Mouse (Mus musculus) neural tube, embryonic 11.5 days (tissue): ENCODE results near the gene Aplf. TPM values are rescaled to one million over a fixed set of nuclear protein-coding genes. Genes with fewer than 3 reads are reported as not detected.

ENCODE experiments used
- ATAC-seq: fragments of 200-750 bp; cut with Nextera tagmentation; 2 replicates; pipeline ENCODE4 v1.8.0; 2017; ENCODE audit warnings: moderate number of reproducible peaks, mild to moderate bottlenecking, moderate TSS enrichment, moderate library complexity; ENCODE audit not compliant: insufficient read depth, low FRiP score, low TSS enrichment
- DNase-seq: peaks from one replicate; pipeline ENCODE4 v3.0.0-alpha.2; 2015; ENCODE audit warnings: low spot score
- H3K27ac ChIP-seq: fragments of 300-500 bp; sonication (generic); 2 replicates; pipeline ENCODE4 v1.5.1; 2014; ENCODE audit warnings: low read depth, mild to moderate bottlenecking, low read length
- H3K27me3 ChIP-seq: fragments of 300-500 bp; sonication (generic); 2 replicates; pipeline ENCODE4 v1.6.1; 2014; ENCODE audit warnings: mild to moderate bottlenecking, low read length, mixed read lengths; ENCODE audit not compliant: control insufficient read depth, insufficient read depth
- H3K36me3 ChIP-seq: fragments of 300-500 bp; sonication (generic); 2 replicates; pipeline ENCODE4 v1.6.1; 2014; ENCODE audit warnings: mild to moderate bottlenecking, low read length, moderate library complexity, mixed read lengths; ENCODE audit not compliant: control insufficient read depth, insufficient read depth
- H3K4me1 ChIP-seq: fragments of 300-500 bp; sonication (generic); 2 replicates; pipeline ENCODE4 v1.6.1; 2014; ENCODE audit warnings: low read length, mixed read lengths; ENCODE audit not compliant: control insufficient read depth, insufficient read depth
- H3K4me2 ChIP-seq: fragments of 300-500 bp; sonication (generic); 2 replicates; pipeline ENCODE4 v1.6.1; 2014; ENCODE audit warnings: low read depth, mild to moderate bottlenecking, moderate library complexity
- H3K4me3 ChIP-seq: fragments of 300-500 bp; sonication (generic); 2 replicates; pipeline ENCODE4 v1.5.1; 2014; ENCODE audit warnings: low read depth, low read length
- H3K9ac ChIP-seq: fragments of 300-500 bp; sonication (generic); 2 replicates; pipeline ENCODE4 v1.6.1; 2014; ENCODE audit warnings: mild to moderate bottlenecking, low read length
- H3K9me3 ChIP-seq: fragments of 300-500 bp; sonication (generic); 2 replicates; pipeline ENCODE4 v1.6.1; 2016; ENCODE audit warnings: low read length; ENCODE audit not compliant: control insufficient read depth
- WGBS: fragments of 180-500 bp; shearing (Covaris S2); extraction: QIAGEN DNeasy Blood & Tissue Kit; methylation state at CpG from one replicate; pipeline ENCODE4 v1.1.7; 2014; 5-methylcytosine and 5-hydroxymethylcytosine counted together
- polyA plus RNA-seq: library from polyadenylated mRNA; unstranded; fragments of >200 nt; fragmentation: Nextera tagmentation; extraction: Ambion mirVana; gene quantifications from 2 replicates; pipeline ENCODE4 v1.2.1, GENCODE M21; 2014

The Aplf gene
- polyA plus RNA-seq, 1 experiment from 2014 or later: 14.9 TPM

DNA sequence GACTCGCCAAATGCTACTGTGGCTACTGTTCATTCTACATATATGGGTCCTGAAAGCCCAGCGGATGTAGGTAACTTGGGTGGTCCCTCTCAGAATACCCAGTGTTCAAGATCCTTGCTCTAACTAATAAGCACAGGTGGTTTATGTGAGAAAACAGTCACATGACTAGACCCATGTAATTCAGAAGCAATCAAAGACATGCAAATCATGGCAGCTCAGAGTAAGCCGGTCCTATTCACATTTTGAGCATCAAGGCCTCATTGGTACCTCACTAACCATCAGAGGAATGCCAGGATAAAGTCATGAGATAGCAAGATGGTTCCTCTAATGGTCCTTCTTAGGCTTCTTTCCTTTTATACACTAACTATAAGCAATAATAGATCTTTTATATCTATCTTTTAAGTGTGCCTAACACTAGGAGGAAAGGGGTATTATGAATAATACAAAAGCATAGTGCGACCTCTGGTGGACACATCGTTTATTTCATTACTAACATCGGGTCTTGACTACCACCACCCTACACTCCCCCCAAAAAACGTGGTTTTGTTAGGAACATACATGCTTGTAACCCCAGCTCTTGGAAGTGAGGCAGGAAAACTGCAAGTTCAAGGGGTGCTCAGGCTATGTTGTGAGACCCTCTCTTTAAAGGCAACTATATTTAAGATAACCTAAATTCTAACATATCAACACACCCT lies 2.0 kb downstream of the Aplf start:
- Histone ChIP-seq H3K27ac (no peak overlapping the region), H3K9ac (no peak overlapping the region), H3K4me2 (no peak overlapping the region), H3K36me3 (no peaks in the 10 kb centered on the region), H3K4me3 (no peak overlapping the region), H3K27me3 (no peaks in the 10 kb centered on the region), H3K4me1 (no peaks in the 10 kb centered on the region), H3K9me3 (no peaks in the 10 kb centered on the region)
- WGBS: 39% methylated on average over 7 of the region's 7 CpGs
- DNase-seq (peak; percentile 57), ATAC-seq (no peak)

GRCm38 (mm10) chr6:87668733-87669132 lies 3.3 kb downstream of the Aplf start:
- 86% methylated on average over 3 of the region's 3 CpGs for WGBS
- Histone ChIP-seq H3K4me2 (no peak overlapping the region), H3K9me3 (no peaks in the 10 kb centered on the region), H3K4me3 (no peak overlapping the region), H3K27me3 (no peaks in the 10 kb centered on the region), H3K36me3 (no peaks in the 10 kb centered on the region), H3K9ac (no peak overlapping the region), H3K27ac (no peak overlapping the region), H3K4me1 (no peaks in the 10 kb centered on the region)
- ATAC-seq (no peak), DNase-seq (no peak)

DNA sequence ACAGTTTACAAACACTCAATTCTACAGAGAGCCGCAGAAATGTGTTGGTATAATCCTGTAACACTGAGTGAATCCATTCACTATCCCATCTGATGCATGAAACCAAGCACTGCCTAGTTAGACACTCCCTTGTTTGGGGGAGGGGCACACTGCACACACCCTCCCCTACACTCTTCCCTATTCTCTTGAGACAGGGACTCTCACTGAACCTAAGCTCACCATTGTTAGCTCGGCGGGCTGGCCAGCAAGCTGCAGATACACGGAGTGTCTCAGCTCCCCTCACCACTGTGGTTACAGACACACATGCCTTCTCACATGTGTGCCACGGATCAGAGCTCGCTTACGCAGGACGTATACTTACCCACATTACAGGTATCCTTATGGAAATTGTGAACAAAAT lies 4.2 kb downstream of the Aplf start:
- H3K4me2 ChIP-seq: no peak overlapping the region
- no peak overlapping the region for H3K9ac ChIP-seq
- no peak for DNase-seq
- H3K4me3 ChIP-seq: no peak overlapping the region
- WGBS: 83% methylated on average over 8 of the region's 8 CpGs
- no peaks in the 10 kb centered on the region for H3K9me3 ChIP-seq
- ATAC-seq: no peak
- no peaks in the 10 kb centered on the region for H3K36me3 ChIP-seq
- no peaks in the 10 kb centered on the region for H3K27me3 ChIP-seq
- H3K4me1 ChIP-seq: no peaks in the 10 kb centered on the region
- H3K27ac ChIP-seq: no peak overlapping the region

- H3K4me3 ChIP-seq: no peak overlapping the region
- DNase-seq (no peak), ATAC-seq (no peak)
- H3K9me3 ChIP-seq: no peaks in the 10 kb centered on the region
- no peak overlapping the region for H3K4me2 ChIP-seq
- H3K27ac ChIP-seq: no peak overlapping the region
- H3K27me3 ChIP-seq: no peaks in the 10 kb centered on the region
- no peak overlapping the region for H3K9ac ChIP-seq
- WGBS: 92% methylated on average over 9 of the region's 9 CpGs
- no peaks in the 10 kb centered on the region for H3K36me3 ChIP-seq
- no peaks in the 10 kb centered on the region for H3K4me1 ChIP-seq
Measured at GRCm38 (mm10) chr6:87663445-87663844, 8.5 kb downstream of the Aplf start.

DNA sequence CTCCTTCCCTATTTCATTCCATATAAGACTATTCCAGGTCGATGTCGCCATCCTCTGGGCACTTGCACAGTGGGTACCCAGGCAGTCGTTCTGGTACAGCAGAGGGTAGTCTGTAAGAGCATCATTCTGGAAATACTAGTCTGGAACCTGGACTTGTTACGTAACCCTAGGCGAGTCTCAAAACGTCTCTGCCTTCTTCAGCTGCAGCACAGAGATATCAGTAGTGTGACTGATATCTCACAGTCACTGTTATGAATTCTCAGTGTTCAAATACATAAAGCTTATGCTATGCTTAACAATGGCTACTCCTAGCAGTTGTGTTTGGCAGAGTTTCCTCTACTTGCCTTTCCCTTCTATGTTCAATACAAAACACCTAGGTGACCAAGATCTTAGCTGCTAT lies 9.8 kb downstream of the Aplf start:
- H3K36me3 ChIP-seq: no peaks in the 10 kb centered on the region
- H3K4me2 ChIP-seq: no peak overlapping the region
- no peaks in the 10 kb centered on the region for H3K9me3 ChIP-seq
- no peaks in the 10 kb centered on the region for H3K27me3 ChIP-seq
- no peak overlapping the region for H3K9ac ChIP-seq
- no peak for DNase-seq
- ATAC-seq: no peak
- no peak overlapping the region for H3K4me3 ChIP-seq
- H3K4me1 ChIP-seq: no peaks in the 10 kb centered on the region
- H3K27ac ChIP-seq: no peak overlapping the region
- 79% methylated on average over 6 of the region's 6 CpGs for WGBS

GRCm38 (mm10) chr6:87661707-87662106 lies 10.3 kb downstream of the Aplf start:
- Histone ChIP-seq H3K9me3 (no peaks in the 10 kb centered on the region), H3K9ac (no peak overlapping the region), H3K27ac (no peak overlapping the region), H3K4me3 (no peak overlapping the region), H3K4me1 (no peaks in the 10 kb centered on the region), H3K27me3 (no peaks in the 10 kb centered on the region), H3K36me3 (no peaks in the 10 kb centered on the region), H3K4me2 (no peak overlapping the region)
- DNase-seq: no peak
- WGBS: 95% methylated on average over 2 of the region's 2 CpGs
- ATAC-seq: no peak

- Histone ChIP-seq H3K4me2 (no peak overlapping the region), H3K27me3 (no peaks in the 10 kb centered on the region), H3K4me3 (no peak overlapping the region), H3K27ac (no peak overlapping the region), H3K4me1 (no peaks in the 10 kb centered on the region), H3K9ac (no peak overlapping the region), H3K36me3 (no peaks in the 10 kb centered on the region), H3K9me3 (no peaks in the 10 kb centered on the region)
- WGBS: 94% methylated on average over 4 of the region's 4 CpGs
- DNase-seq (no peak), ATAC-seq (no peak)
Measured at GRCm38 (mm10) chr6:87658816-87659215, 13.2 kb downstream of the Aplf start.

- WGBS: 84% methylated on average over 8 of the region's 8 CpGs
- Histone ChIP-seq H3K9me3 (no peaks in the 10 kb centered on the region), H3K9ac (no peak overlapping the region), H3K36me3 (no peaks in the 10 kb centered on the region), H3K4me1 (no peaks in the 10 kb centered on the region), H3K27ac (no peak overlapping the region), H3K4me3 (no peak overlapping the region), H3K4me2 (no peak overlapping the region), H3K27me3 (no peaks in the 10 kb centered on the region)
- DNase-seq (no peak), ATAC-seq (no peak)
Measured at GRCm38 (mm10) chr6:87653904-87654638, 17.9 kb downstream of the Aplf start.

DNA sequence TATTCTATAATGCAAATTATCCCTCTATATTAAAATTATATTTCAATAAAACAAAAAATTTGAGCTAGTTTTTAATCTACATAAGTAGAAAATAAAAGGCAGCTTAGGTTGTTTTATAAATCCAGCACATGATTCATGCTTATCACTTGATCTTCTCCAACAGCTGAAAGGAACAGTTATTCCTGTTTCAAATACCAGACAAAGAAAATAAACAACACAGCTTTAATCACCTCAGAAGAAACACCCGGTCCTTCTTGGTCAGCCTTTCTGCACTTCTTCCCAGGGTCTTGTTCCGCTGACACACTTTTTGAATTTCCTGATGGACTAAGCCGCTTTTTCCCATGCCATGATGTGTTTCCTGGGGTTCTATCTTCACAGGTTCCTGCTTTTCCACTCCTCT lies 18.5 kb downstream of the Aplf start:
- WGBS: 79% methylated on average over 3 of the region's 3 CpGs
- ATAC-seq (no peak), DNase-seq (no peak)
- H3K4me1 ChIP-seq: no peaks in the 10 kb centered on the region
- no peaks in the 10 kb centered on the region for H3K27me3 ChIP-seq
- H3K27ac ChIP-seq: no peak overlapping the region
- no peaks in the 10 kb centered on the region for H3K9me3 ChIP-seq
- H3K4me2 ChIP-seq: no peak overlapping the region
- no peaks in the 10 kb centered on the region for H3K36me3 ChIP-seq
- H3K9ac ChIP-seq: no peak overlapping the region
- H3K4me3 ChIP-seq: no peak overlapping the region
